Mouse (Mus musculus) lung, postnatal 25 days (tissue): ENCODE data around the gene Lifr.

Experiments
- DNase-seq: peaks from one replicate; pipeline ENCODE4 v3.0.0; 2022; ENCODE audit warnings: low spot score

Lifr gene

DNA sequence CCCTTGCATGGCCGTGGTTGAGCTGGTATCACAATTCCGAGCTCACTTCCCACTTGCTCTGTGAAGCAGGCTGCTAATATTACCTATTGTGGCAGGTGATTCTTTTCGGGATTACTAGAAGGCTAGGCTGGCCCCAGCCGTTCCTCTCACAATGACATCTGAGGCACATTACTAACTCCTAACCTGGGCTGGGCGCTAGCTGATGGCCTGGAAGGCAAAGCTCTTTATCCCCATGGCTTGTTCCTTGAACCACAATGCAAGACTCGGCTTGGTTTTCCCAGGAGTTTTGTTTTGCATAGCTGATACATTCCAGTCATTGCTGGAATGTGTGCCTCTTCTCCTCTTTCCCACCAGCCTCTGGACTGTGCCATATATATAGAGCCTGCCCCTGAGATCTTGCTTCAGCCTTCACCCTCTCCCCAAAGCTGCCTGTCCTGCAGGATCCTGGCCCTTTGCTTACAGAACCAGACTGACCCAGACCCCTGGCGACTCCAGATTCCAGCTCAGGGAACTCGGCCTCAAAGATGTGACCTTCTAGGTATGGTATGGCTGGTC lies at the start of gene Lifr:
Gene Lifr (plus strand): TSS at position 404 of the 555 bp plus-strand sequence.
- no peak for DNase-seq

DNA sequence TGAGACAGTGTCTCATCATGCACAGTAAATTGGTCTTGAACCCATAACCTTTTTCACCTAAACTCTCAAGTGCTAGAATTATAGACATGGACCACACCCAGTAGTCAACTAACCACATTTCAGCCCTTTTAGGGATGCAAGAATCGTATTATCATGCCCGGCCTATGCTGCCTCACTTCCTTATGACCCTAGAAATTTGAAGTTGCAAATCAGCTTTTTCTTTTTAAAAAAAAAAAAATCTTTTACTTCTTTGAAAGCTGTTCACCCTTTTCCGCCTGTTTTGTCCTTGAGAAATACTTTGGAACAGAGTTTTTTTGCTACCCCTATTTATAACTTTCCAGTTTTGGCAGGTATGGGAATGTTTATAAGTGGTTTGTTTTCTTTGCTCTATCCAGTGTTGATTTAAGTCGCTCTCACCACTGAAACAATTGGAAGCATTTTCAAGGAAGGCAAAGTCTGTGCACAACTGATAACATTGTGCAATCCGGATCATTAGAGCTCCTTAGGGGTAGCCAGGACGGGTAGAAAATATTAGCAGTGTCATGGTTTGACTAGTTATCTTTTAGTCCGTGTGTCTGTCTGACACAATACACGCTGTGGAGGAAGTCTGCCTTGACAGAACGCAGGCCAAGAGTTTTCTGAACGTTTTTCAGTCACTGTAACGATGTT lies 46.2 kb upstream of the Lifr start:
- DNase-seq, result peak; percentile 50

DNA sequence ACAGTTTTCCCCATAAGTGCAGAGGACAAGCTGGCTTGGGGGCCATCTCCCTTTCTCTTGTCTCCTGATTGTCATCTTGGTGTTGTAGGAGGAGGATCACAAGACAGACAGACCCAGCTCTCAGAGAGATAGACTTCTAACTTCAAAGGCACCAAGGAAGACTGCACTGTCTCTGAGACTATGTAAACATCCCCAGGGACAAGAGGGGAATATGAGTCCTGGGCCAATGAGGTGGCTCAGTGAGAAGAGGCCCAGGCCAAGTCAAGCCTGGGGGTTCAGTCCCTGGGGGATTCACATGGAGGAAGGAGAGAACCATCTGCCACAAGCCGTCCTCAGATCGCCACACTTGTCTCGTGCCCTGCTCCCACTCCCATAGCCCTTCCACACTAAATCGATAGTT lies 45.4 kb upstream of the Lifr start:
- no peak for DNase-seq

DNA sequence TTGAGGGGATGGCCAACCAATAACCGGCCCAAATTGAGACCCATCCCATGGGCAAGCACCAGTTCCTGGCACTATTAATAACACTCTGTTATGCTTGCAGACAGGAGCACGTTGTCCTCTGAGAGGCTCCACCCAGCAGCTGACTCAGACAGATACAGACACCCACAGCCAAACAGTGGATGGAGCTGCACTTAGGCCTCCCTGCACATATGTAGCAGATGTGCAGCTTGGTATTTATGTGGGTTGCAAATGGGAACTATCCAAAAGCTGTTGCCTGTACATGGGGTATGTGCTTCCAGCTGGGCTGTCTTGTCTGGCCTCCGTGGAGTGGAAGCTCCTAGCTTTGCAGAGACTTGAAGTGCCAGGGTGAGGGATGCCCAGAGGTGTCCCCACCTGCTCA lies 42.5 kb upstream of the Lifr start:
- no peak for DNase-seq

DNA sequence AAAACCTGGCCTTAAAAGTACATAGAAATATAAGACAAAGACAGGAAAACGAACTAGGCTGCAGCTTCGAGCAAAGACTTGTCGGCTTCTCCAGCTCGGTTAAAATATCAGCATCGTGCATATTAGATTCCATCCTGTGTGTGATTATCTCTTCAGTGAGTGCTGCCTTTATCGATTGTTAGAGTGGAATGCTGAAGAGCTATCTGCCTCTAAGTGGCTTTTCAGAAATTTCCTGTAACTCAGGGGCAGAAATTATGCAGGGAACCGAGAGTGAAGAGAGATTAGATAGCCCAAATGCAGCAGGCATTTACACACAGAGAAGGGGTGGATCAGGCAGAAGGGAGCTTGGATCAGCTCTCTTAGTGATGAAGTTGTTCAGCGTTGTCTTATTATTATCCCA lies 41.5 kb upstream of the Lifr start:
- DNase-seq, result no peak

DNA sequence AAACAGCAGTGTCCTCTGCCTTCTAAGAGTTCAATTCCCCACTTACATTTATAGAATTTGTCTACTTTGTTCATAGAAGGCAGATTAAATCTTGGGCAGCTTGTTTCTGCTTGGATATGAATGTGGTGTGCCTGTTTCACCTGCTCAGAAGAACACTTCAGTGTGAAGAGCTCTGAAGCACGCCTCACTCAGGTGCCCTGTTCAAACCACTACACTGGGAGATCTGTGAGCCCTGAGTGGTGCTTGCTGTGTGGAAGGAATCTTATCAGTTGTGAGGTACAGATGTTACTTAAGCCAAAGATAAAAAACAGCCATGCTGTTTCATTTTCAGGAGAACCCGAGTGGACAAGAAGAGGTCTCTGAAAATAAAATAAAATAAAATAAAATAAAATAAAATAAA lies 38.7 kb upstream of the Lifr start:
- peak; percentile 86 for DNase-seq

DNA sequence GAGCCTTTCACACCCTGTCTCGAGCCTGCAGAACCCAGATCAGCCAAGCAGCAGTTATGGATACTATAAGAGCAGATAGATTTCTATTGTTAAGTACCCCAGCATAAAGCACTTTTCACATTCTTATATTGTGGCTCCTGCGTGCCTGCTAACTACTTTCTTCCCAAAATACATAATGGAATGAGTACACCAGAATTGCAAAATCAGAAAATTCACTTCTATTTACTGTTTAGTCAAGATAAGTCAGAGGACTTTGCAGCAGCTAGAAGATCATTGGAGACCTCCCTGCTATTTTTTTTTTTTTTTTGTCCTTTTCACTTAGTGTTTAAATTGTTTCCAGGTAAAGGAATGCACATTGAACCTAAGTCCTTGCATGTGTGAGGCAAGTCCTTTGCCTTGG lies 38.3 kb upstream of the Lifr start:
- no peak for DNase-seq

DNA sequence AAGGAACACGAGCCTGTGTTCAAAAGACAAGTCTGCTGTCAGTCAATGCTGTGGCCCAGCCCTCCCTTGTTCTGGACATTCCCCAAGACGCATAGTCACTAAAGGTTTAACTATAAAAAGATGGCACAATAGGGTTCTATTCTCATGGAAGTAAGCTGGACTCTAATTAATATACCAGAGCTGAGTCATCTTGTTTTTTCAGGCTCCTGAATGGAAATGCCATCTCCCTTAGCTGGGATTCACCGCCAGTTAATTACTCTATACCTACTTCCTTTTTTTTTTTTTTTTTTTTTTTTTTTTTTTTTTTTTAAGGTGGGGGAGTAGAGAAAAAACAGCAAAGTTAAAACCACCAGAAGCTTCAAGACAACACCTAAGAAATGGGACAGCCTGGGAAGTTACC lies 33.6 kb upstream of the Lifr start:
- no peak for DNase-seq

DNA sequence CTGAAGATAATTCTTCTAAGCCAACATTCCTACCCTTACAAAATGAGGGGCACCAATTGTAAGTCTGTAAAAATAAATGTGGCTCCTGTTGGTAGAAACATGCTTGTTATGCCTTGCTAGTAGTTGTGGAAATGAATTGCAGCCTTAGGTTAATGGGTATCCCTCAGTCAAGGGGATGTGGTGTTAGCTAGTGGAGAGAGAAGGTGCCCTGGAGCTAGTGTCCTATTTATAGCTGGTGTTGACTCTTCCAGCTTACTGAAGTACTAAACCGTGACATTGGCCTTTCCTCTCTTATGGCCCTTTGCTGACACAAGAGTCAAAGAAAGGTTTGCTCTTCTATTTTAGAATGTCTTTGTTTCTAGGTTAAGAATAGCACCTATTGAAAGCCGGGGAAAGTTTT lies 29.9 kb upstream of the Lifr start:
- DNase-seq, result no peak

DNA sequence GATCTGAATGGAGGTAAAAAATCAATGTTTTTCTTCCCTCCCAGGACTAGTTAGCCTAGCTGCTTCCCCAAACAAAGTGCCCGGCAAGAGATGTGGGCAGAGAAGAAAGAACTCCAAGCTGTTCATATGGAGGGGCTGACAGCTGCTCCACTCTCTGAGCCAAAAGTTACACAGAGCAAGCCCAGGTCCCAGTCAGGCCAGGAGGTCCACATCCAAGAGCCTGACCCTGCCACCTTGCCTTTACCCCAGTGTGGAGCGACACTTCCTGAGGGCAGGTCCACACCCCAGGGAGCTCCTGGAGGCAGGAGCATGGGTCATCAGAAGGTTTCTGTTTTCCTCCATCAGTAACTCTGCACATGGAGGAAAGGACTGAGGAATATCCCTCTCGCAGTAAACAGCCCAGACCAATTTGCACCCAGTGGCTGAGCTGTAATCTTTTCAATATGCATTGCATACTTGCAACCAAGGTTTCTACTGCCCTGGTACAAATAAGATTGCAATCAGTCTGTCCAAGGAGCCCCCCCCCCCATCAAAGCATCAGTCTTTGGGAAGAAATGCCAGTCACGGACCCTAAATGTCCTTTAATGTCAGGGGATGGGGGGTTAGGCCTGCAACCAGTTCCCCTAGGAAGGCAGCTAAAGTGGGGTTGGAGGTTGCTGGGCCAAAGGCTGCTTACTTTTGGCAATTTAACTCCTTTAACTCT lies 28.3 kb upstream of the Lifr start:
- DNase-seq, result no peak

DNA sequence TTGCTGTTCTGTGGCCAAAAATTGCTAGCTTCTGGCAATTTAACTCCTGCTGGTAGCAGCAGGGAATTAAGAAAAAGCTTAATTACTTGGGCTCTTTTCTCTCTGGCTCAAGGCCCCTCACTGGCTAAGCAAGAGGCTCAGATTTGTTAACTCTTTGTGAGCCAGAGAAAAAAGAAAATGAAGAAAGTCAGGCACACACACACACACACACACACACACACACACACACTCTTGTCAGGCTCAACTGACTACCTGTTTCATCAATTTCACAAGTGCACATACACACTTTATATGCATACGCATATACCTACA lies 27.8 kb upstream of the Lifr start:
- no peak for DNase-seq

DNA sequence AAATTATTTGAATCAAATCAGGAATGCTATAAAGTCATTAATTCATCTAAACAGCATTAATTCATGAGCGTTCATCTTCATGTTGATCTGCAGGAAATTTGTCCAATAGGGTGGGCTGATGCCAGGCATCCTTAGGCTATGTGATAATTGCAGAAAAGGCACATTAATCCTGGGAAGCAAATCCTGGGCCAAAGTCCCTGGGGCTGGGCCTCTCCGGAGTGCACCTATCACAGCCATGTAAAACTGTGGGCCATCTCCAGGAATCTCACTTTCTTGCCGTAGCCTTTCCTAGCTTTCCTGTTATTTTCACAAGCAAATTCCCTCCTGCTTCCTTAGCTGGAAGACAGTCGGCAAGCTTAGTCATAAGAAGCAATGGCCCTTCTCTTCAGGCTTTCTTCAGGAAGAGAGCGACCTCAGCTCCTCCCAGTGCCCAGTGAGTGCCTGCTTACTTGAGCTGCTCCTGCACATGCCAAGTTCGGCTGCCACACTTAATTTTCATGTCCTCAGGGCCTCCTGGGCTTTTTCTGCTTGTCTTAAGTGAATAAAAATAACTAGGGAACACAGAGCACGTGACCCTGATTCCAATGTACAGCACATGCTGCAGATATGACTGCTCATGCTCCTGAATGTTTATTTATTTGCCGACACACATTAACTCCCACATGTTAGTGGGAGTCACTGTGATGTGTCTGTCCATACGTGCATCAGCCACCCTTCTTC lies 26.7 kb upstream of the Lifr start:
- no peak for DNase-seq

DNA sequence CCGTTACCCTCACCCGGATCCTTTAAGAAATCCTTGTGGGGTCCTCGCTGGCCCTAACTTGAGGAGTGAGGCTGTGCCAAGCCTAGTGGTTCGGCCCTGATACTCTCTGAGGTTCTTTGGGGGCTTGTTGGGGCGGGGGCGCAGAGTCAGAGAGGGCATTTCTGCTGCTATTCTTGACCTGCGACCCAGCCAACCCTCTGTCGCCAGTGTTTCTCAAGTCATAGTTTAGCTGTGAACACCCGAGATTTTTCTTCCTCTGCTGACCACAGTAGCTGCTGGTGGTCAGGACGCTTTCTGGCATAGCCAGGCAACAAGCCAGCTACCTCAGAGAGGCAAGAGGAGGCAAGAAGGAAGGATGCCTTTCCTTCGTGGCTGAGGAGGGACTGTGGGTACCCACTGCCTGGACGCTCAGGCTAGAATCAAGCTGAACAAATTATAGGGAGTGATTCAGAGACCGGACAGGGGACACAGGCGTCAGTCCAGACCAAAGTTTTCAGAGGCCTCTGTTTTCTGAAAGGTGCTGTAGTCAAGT lies 25.4 kb upstream of the Lifr start:
- no peak for DNase-seq

DNA sequence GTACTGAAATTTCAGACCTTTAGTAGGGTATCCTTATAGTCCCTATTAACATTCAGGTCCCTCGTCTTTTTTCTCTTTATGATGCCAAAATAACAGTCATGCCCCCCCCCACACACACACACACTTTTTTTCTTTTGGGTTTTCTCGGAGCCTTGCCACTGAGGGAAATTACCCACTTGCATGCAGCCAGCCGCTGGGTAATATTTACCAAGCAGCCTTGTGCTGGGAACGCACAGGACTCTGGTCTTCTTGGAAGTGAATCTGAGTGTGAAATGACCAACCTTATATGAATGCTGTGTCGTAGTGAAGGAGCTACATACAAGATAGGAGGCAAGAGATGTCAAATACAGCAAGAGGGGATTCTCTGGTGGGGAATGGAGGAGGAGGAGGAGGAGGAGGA lies 24.8 kb upstream of the Lifr start:
- DNase-seq, result no peak

DNA sequence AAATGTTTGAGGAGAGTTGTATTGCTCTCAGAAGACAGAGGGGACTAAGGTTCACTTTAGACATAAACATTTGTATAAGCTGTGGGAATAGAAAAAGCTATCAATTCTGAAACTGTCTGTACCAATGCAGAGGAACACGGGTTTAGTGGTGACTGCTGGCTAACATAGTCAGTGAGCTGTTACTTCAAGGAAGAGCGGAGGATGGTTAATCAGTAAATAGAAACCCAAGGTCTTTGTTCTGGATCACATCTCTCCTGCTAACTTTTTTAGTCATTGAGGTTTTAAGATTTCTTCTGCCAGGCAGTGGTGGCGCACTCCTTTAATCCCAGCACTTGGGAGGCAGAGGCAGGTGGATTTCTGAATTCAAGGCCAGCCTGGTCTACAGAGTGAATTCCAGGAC lies 23.7 kb upstream of the Lifr start:
- DNase-seq, result no peak

DNA sequence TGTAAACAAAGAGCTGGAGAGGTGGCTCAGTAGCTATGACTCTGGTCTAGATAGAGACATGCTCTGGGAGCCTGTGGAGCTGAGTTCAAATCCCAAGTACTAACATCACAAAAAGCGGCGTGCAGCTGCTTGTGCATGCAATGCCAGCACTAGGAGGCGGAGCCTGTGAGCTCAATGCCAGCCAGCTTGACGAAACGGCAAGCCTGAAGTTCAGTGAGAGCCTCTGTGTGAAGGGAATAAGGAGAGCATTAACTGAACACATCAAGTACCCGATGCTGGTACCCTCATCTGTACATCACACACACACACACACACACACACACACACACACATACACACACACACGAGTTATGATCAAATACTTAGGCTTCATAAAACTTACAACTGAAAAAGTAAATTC lies 21.0 kb upstream of the Lifr start:
- no peak for DNase-seq

DNA sequence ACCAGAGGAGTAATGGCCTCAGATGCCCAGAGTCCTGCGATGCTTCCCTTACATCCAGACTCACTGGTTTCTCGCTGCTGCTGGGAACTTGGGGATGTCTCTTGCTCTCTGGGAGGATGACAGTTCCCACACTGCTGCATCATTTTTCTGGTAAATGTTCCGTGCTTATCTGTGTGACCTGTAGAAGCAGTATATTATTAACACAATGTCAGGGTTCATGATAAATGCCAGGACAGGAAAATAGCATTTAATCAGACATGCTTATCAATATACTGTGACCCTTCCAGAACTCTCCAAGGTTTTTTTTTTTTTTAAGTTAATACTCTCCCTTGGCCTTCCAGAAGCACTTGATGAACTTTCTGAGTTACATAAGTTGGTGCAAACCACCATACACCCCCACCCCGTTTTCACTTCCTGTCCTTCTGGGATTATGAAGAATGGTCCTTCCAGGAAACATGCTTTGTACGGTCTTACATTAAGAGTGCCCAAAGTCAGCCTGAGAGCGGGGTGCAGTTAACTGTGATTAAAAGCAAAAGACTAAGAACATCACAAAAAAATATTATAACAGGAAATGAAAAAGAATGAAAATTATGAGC lies 20.1 kb upstream of the Lifr start:
- DNase-seq, result no peak

DNA sequence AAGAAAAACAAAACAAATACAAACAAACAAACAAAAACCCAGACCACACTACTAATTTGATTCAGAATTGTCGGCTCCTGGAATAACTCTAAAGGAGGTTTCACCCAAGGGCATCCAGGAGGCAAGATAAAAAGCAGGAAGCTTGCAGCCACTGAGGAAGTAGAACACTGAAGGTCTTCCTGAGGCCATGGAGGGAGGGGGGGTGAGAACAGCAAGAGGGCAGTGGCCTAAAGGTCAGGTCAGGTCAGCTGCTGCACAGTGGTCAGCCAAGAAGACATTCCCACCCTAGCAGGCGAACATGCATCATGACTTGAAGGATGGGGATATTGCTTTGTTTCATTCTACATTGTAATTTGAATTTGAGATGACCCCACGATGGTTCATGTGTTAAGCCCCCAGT lies 17.1 kb upstream of the Lifr start:
- peak; percentile 29 for DNase-seq

DNA sequence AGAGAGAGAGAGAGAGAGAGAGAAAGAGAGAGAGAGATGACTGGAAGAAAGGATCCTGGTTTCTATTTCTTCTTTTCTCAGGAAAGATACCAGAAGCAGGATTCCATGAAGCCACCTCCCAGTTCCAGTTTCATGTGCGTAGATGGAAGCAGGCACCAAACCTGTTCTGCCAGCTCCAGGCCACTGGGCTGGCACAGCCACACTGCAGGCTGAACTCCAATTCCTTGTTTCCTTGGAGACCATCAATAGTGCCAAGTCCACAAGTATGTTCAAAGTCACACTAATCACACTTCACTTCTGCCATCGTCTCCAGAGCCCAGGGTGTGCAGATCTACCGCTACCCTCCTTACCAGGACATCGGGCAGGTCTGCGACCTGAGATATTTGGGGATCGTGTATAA lies 15.2 kb upstream of the Lifr start:
- peak; percentile 81 for DNase-seq

DNA sequence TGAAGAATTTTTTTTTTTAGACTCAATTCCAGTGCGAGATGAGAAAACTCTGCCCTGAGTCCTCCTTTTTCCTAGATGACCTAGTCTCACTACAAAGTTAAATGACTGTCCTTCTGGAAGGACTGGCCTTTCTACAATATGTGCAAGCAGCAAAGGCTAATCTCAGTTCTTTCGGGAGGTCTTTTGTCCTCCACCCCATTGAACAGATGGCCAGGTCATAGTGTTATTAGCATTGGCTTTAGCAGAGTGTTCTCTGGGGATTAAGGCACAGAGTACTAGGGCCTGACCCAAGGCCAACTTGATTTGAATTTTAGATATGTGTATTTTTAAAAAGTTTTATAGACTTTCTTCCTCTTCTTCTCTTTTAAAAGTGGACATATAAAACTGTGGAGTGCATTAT lies 12.1 kb upstream of the Lifr start:
- DNase-seq, result no peak

DNA sequence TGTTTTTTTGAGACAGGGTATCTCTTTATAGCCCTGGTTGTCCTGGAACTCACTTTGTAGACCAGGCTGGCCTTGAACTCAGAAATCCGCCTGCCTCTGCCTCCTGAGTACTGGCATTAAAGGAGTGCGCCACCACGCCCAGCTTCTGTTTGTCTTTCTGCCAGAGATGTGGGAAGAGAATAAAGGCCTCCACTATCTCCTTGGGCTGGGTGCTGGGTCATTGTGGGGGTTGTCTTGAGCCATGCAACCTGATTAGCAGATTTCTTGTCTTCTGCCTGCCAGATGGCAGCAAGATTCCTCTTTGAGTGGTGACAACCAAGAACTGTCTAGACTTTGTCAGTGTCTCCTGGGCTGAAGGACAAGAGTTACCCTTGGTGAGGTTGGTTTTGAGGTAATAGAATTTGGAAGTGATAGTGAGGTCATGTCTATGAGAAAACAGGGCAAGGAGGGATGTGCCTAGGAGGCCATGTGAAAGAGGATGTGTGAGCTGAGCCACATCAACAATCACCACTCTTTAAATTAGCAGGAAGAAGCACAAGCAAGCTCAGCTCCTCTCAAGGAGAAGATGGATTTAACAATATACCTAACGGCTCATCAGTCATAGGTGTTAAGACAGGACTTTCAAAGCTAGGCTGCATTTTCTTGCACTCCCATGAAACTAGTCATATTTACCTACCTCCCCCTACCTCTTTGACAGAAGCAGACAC lies 10.6 kb upstream of the Lifr start:
- DNase-seq, result no peak
